Mouse (Mus musculus) gastrocnemius, postnatal 36 days (tissue): ENCODE data around the gene Olfr1130. TPM values are rescaled to one million over a fixed set of nuclear protein-coding genes. Genes with fewer than 3 reads are reported as not detected.
"Not testable (repeated sequence)": the region's sequence is repeated elsewhere in the genome, so short reads cannot be mapped to it uniquely, and the experiment has no call there.

Experiments used
- DNase-seq, 2 experiments: peaks; one replicate each; pipeline ENCODE4 v3.0.0; 2022
- intact Hi-C: fragments of 180-260 bp; cut with DNase I; formaldehyde crosslinking; loops from one replicate; pipeline ENCODE4 v1.15.1; 2025
- long read RNA-seq, 2 experiments: library from polyadenylated mRNA; stranded (forward); transcript quantifications; one replicate each; pipeline ENCODE4 v2.0.0; 2021
- total RNA-seq, 2 experiments: library from RNA; stranded (reverse); gene quantifications; 2 replicates each; pipeline ENCODE4 v1.2.3; 2021

The Olfr1130 gene
- not detected for total RNA-seq
- long read RNA-seq, experiment 1 = 0 reads
- long read RNA-seq, experiment 2 = 0 reads

DNA sequence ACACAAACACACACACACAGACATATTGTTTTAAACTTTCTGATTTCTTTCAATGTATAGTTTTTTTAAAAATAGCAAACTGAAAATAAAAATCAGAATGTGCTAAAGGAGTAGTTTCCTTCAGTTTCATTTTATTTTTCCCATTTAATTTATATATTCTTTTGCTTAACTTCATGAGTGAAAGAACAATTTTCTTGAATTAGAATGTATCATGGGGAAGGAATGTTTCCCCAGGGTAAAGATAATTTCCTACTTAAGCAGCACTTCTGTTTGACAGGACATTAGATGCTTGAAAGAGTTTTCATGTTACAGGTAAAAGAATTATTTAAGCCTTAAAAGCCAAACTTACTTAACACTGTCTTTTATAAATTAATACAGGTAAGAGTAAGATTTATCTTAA is at the start of gene Olfr1130:
TSS of gene Olfr1130 (plus strand) at position 301 of the 400 bp plus-strand sequence.
- DNase-seq, intact Hi-C loops: not testable (repeated sequence)

GRCm38 (mm10) chr2:87573602-87574001 is 32.4 kb upstream of the Olfr1130 start, which contains the start of gene Olfr1129:
Olfr1129 (plus strand) TSS chr2:87573902.
- intact Hi-C loops, DNase-seq: not testable (repeated sequence)

- intact Hi-C loops = no loop called here
- DNase-seq = no peak
These were observed 20.8 kb downstream of the Olfr1130 start, which contains the start of gene Olfr1131 for GRCm38 (mm10) chr2:87626804-87627203. Olfr1131 (plus strand) TSS chr2:87627104.

DNA sequence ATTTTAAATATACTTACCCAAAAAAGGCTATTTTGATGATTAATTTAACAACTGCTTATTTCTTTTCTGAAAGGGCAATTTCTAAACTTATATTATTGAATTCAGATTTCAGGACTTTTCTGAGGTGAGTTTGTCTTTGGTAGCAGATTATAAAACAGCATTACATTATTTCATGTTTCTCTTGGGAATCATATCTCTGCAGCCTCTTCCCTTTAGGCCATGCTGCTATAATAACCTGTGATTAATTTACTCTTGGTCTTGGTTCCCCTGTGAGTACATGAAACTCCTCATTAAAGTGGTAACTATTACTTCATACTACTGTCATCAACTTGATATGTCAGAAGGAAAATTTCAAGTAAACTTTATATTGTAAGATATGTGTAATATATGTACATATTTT is 31.4 kb downstream of the Olfr1130 start, which contains the start of gene Olfr1132:
TSS of gene Olfr1132 (minus strand) at position 101 of the 400 bp plus-strand sequence.
- intact Hi-C loops = no loop called here
- no peak for DNase-seq

DNA sequence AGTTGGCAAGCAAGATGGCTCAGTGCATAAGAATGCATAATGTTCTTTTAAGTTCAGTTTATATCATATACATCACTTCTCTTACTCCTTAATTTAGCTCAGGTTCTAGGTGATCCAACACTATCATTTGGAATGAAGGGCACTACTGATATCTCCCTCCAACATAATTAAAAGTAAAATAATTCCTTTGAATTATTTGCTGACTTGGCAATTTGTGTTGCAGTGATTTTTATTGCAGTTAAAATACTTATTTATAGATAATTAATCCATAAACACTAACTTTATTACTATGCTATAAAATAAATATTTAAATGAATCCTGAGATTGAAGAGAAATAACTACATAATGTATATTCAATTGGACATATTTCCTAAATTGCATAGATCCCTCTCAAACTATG is 36.4 kb downstream of the Olfr1130 start:
- intact Hi-C loops = no loop called here
- DNase-seq = no peak

GRCm38 (mm10) chr2:87647274-87647673 is 41.3 kb downstream of the Olfr1130 start, which contains the start of gene Olfr1133:
Olfr1133 (minus strand) TSS chr2:87647374.
- intact Hi-C loops = no loop called here
- no peak for DNase-seq

DNA sequence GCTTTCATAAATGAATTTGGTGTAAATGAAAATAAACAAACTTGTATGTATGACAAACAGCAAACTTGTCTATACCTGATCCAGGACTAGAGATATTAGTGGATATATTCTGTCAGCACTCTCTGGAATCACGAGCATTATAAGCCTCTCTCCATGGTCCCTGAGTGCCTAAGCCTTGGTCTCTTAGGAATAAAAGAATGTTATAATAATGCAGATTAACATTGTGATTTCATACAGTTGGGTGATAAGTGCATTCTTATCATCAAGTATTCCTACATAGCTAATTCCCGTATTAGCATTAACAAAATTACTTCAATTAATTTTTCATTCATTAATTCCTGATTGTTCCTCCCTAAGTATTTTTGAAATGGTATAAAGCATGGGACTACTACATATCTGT is 52.3 kb downstream of the Olfr1130 start, which contains the start of gene Olfr1134:
TSS of gene Olfr1134 (minus strand) at position 101 of the 400 bp plus-strand sequence.
- no peak for DNase-seq
- intact Hi-C loops = no loop called here

Other genes with a start within 250 kb of the Olfr1130 start
- gene Olfr1121, start 236.3 kb upstream of the Olfr1130 start, total RNA-seq = not detected
- gene Olfr1122, start 220.4 kb upstream of the Olfr1130 start, total RNA-seq = under 1 TPM in 1 of 2 experiments, not detected in 1; 0.05 TPM
- gene Olfr1123, start 189.6 kb upstream of the Olfr1130 start, total RNA-seq = not detected
- not detected for gene Olfr1124, start 175.9 kb upstream of the Olfr1130 start, total RNA-seq
- not detected for gene Olfr1126, start 152.2 kb upstream of the Olfr1130 start, total RNA-seq
- gene Pramel7, start 109.1 kb upstream of the Olfr1130 start, total RNA-seq = not detected
- gene Pramel6, start 99.6 kb upstream of the Olfr1130 start, total RNA-seq = not detected
- gene Olfr153, start 74.4 kb upstream of the Olfr1130 start, total RNA-seq = not detected
- not detected for gene Olfr1128, start 60.7 kb upstream of the Olfr1130 start, total RNA-seq
- gene Olfr1129, start 32.3 kb upstream of the Olfr1130 start, total RNA-seq = not detected
- not detected for gene Olfr1131, start 20.9 kb downstream of the Olfr1130 start, total RNA-seq
- not detected for gene Olfr1132, start 31.3 kb downstream of the Olfr1130 start, total RNA-seq
- gene Olfr1133, start 41.2 kb downstream of the Olfr1130 start, total RNA-seq = not detected
- gene Olfr1134, start 52.2 kb downstream of the Olfr1130 start, total RNA-seq = not detected
- not detected for gene Olfr1135, start 67.5 kb downstream of the Olfr1130 start, total RNA-seq
- not detected for gene Olfr1136, start 87.7 kb downstream of the Olfr1130 start, total RNA-seq
- not detected for gene Olfr1137, start 107.0 kb downstream of the Olfr1130 start, total RNA-seq
- gene Olfr1138, start 133.8 kb downstream of the Olfr1130 start, total RNA-seq = not detected
- gene Olfr1140, start 137.5 kb downstream of the Olfr1130 start, total RNA-seq = not detected
- gene Olfr1141, start 147.8 kb downstream of the Olfr1130 start, total RNA-seq = not detected
- gene Olfr152, start 173.3 kb downstream of the Olfr1130 start, total RNA-seq = not detected
- gene Olfr1143, start 194.4 kb downstream of the Olfr1130 start, total RNA-seq = not detected
- not detected for gene Olfr1145, start 203.6 kb downstream of the Olfr1130 start, total RNA-seq
- gene Olfr1148, start 224.3 kb downstream of the Olfr1130 start, total RNA-seq = not detected
- gene Olfr1150-ps1, start 237.8 kb downstream of the Olfr1130 start, total RNA-seq = not detected
- not detected for gene Olfr1151, start 249.7 kb downstream of the Olfr1130 start, total RNA-seq